Mouse (Mus musculus) naive thymus-derived CD4-positive, alpha-beta T cell, adult 2 months (primary cell): ENCODE measurements around the gene Kcnk1.

Experiments
- DNase-seq: peaks from one replicate; pipeline ENCODE4 v3.0.0-alpha.2; 2011; ENCODE audit warnings: low read depth

Gene Kcnk1

DNA sequence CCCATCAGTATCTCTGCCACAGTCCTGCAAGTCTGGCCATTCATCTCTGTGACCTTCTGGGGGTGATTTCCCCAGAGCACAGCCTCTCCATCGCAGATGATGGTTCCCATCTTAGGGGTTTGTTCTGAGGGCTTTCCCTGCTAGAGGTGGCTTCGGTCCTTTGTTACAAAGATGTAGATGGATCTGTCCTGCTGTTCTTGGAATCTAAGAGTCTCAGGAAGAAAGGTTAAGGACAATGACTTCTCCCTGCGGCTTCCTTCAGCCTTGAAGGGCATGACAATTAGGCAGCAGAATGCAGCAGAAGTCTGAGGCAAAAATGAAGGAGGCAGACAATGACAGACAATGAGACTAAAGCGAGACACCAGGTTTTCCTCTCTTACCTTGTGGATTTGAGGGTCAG, 63.9 kb downstream of the Kcnk1 start:
- DNase-seq = no peak

DNA sequence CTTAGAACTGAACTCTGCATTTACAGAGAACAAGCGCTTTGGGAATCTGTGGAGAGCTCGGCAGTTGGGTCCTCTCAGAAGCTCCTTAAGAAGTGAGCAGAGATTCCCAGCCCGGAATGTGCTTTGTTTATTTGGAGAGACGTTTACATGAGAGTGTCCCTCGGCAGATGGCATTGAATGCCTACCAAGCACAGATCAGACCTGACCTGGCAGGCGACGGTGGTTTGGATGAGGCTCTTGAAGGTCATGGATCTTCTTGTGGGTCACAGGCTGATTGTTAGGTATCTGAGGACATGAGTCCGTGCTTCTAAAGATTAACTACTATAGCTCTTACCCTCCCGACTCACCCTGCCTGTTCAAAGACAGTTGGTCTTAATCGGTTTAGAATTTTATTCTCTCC, 67.9 kb downstream of the Kcnk1 start:
- DNase-seq = no peak

DNA sequence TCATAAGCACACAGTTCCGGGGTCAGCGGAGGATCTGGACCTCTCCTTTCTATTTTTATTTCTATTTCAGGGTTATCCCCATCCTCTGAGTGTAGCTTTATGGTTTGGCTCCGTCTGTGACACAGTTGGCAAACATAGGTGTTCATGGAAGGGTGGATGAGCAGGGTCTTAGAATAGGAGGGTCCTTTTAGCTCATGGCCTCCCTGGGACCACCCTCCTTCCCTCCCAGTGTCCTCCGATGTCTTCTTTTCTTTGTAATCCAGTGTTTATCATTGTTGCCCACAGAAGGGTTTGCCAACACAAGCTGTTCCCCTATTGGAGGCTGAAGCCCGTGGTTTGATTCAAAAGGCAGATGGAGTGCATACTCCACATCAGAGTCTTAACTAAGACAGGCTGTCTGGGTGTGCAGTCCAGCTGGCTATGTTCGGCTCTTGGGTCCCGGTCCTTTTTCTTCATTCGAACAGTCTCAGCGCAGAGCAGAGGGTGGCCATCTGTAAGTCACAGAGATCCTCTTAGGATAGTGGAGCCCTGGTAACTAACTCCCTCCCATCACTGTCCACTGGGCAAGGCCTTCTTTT, 69.0 kb downstream of the Kcnk1 start:
- no peak for DNase-seq

DNA sequence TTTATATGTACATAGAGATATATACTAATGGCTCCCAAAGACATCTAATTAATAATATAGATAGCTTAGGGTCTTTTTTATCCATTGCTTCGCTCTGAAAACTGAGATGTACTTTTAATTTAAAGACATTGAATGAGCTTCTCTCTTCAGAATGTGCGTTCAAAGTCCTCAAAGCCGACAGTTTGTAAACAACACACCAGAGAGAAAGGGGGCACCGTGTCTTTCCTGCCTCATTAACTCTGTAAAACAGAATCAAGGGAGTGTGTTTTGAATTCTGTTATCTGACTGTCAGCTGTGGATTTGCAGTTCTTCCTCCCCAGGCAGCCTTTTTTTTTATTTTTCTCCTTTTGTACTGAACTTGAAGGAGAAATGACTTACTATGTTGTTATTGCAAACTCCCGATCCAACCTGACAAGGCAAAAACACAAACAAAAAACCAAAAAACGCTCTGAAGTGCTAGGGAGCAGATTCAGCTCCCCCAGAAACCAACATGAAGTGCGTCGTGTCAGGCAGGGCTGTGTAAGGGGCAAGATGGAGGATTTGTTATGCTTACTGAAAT, 69.7 kb downstream of the Kcnk1 start:
- no peak for DNase-seq

DNA sequence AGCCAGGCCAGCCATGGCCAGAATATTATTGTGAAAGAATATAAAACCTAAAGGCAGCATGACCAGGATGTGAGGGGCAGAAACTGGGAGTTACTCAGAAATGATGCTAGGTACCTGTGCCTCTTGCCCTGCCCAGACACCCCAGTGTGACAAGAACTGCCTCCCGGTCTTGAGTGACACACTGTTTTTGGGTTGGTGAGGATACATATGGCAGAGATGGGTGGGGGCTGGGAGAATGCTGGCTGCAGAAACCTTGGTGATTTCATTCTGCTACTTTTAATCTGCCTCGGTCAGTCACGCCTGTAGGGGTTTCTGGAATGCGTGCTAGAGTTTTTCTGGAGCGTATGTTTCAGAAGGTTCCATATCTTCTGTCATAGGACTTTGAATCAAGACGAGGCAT, 72.3 kb downstream of the Kcnk1 start:
- DNase-seq = no peak

DNA sequence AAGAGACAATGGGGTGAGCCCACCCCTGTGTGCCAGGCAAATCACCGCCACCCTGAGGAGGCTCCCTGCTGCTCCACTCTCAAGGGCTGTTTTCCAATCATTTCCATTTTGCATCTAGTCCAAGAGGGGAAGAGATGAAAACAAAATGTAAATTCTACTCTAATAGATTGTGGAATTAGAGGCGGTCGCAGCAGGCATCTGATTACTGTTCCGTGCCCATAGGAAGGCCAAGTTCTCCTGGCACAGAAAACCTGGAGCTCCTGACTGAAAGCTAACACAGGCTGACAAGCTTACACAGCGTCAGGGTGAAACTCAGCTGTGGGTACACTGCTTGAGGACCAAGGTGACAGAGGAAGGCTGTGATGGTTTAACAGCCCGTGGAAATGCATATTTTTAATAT, 73.2 kb downstream of the Kcnk1 start:
- no peak for DNase-seq

DNA sequence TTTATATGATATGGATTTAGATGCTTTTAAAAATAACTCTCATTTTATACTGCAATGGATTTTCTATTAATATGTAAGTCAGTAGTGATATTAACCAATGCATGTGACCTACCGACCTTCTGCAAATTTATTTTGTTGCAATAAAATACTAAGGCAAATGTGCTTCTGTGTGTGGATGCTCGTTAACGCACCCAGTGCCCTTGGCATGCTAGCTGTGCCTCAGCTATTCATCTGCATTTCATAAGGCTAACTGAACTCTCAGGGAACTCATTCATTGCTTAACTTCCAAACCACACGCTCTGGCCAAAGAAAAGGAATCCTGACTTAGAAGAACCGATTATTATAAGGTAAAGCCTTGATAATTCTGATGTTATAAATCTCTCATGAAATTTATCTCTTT, 77.7 kb downstream of the Kcnk1 start:
- no peak for DNase-seq

DNA sequence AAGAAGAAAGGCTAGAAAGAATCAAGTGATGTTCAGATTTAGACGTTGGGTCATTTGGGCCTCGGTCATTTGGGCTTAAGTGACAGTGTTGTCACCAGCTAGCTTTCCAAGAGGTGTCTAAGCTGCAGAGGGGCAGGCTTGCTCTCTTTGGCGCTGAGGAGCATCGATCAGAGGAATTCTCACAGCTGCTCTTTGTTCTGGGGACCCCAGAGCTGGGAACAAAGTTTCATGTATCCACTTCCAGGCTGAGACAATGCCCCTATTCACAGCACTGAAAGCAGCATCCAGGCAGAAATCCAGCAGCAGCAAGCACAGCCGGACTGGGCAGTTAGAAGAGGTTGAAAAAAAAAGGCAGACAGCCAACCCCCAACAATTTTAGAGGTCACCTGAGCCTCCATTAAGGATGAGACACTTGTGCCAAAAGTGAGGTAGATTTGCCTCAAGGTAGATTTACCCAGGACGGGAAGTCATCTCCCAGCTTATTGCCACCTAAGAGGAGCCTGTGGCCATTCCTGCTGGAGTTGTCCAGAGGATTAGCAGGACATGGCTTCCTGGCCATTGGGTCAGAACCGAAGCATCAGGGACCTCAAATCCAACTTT, 78.3 kb downstream of the Kcnk1 start:
- no peak for DNase-seq

DNA sequence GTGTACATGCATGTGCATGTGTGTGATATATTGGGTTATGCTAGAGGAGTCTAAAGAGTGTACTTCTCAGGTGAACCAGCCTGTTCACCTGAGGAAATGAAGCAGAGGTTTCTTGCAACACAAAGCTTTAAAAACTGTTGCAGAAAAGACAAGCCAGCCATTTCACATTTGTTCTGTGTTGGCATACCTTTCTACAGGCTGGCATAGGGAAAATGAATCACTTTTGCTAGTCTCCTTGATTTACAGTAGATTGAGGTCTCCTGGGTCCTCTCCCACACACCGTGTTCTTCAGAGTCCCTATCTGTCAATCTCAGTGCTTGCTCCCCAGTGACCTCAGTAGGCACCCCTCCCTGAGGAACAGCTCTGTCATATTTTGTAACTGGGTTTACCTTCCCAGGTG, 79.1 kb downstream of the Kcnk1 start:
- DNase-seq = no peak

DNA sequence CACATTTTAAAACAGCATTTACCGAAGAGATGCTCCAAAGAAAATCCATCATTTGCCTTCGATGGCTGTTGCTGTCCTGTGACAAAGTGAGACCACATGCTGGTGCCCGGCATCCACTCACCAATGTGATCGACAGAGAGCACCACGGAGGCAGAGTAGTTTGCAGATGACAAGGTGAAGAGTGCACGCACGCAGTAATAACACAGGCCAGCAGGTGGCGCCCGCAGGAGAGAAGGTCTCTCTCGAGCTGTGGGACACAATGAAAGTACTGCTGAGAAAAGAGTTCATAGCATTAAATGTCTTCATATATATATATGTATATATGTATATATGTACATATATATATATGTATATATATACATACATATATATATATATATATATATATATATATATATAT, 80.4 kb downstream of the Kcnk1 start:
- DNase-seq = peak; percentile 51
